In genomic region chr4:62300001-62300400, GRCm38 (mm10) we compare ENCODE assay signal across 24 mouse cellular contexts.
"Had no signal": no experiment of that assay in that cellular context is flagged by ENCODE, and none has a peak within 500 bp of the region (broad histone marks: within the 10 kb centered on the region; RNA-seq: fewer than 3 reads in every experiment).

No protein-coding gene starts in this region.

- H3K27me3 ChIP-seq: kidney, embryonic 15.5 days; limb, embryonic 12.5 days; liver, embryonic 12.5 days; liver, embryonic 15.5 days; lung, embryonic 15.5 days; megakaryocyte, embryonic 14.5 days; midbrain, embryonic 13.5 days; neural tube, embryonic 13.5 days; stomach, embryonic 15.5 days had no signal

- H3K9ac ChIP-seq: kidney, embryonic 15.5 days; limb, embryonic 12.5 days; liver, embryonic 12.5 days; liver, embryonic 15.5 days; lung, embryonic 15.5 days; midbrain, embryonic 13.5 days; neural tube, embryonic 13.5 days; stomach, embryonic 15.5 days had no signal

- H3K9me3 ChIP-seq: kidney, embryonic 15.5 days; limb, embryonic 12.5 days; liver, embryonic 12.5 days; liver, embryonic 15.5 days; lung, embryonic 15.5 days; megakaryocyte, embryonic 14.5 days; midbrain, embryonic 10.5 days; midbrain, embryonic 13.5 days; neural tube, embryonic 13.5 days; stomach, embryonic 15.5 days had no signal

- H3K27ac ChIP-seq: kidney, embryonic 15.5 days; left cerebral cortex, adult 2 months; limb, embryonic 12.5 days; liver, embryonic 12.5 days; liver, embryonic 15.5 days; lung, embryonic 15.5 days; midbrain, embryonic 10.5 days; midbrain, embryonic 13.5 days; neural tube, embryonic 13.5 days; stomach, embryonic 15.5 days had no signal

- H3K4me2 ChIP-seq: kidney, embryonic 15.5 days; limb, embryonic 12.5 days; liver, embryonic 12.5 days; liver, embryonic 15.5 days; lung, embryonic 15.5 days; midbrain, embryonic 13.5 days; neural tube, embryonic 13.5 days; stomach, embryonic 15.5 days had no signal

- ATAC-seq: liver, embryonic 12.5 days; midbrain, embryonic 13.5 days; midbrain, embryonic 16.5 days had no signal

- DNase-seq: kidney, postnatal 10 days; kidney, postnatal 36 days; layer of hippocampus, postnatal 36 days; liver; lung, adult 18-20 months; lung, postnatal 10 days; lung, postnatal 36 days; retina, postnatal 1 day; right cerebral cortex, postnatal 25 days; spleen, adult 18-20 months; thymus, postnatal 36 days had no signal

- H3K4me3 ChIP-seq: kidney, embryonic 15.5 days; left cerebral cortex, adult 2 months; limb, embryonic 12.5 days; liver, embryonic 12.5 days; liver, embryonic 15.5 days; lung, embryonic 15.5 days; megakaryocyte, embryonic 14.5 days; midbrain, embryonic 10.5 days; midbrain, embryonic 13.5 days; myocyte; neural tube, embryonic 13.5 days; stomach, embryonic 15.5 days had no signal

- H3K4me1 ChIP-seq: kidney, embryonic 15.5 days; limb, embryonic 12.5 days; liver, embryonic 15.5 days; lung, embryonic 15.5 days; midbrain, embryonic 13.5 days; neural tube, embryonic 13.5 days; stomach, embryonic 15.5 days had no signal
